Mouse (Mus musculus): ENCODE results near the gene Retn. TPM values are rescaled to one million over a fixed set of nuclear protein-coding genes. Genes with fewer than 3 reads are reported as not detected.

The Retn gene
- not detected in 2 replicates for polyA plus RNA-seq (2012; ENCODE audit: insufficient read depth, insufficient read length, low replicate concordance, missing spikeins)

- no peak within 1 kb of the TSS for H3K27ac ChIP-seq (ENCODE audit: insufficient read depth, low read depth, low read length)
- TF ChIP-seq CTCF (IDR thresholded peaks at IDR 0.05; ENCODE audit: insufficient read depth, low read depth, low read length) (no peak), POLR2A (IDR thresholded peaks at IDR 0.05; ENCODE audit: insufficient read depth, low read depth, low read length) (no peak)
- peaks cover 4% of the 10 kb centered on the region; the same call in 1 of the 2 replicates for H3K4me1 ChIP-seq (ENCODE audit: control insufficient read depth, insufficient read depth, low read length)
- WGBS: 76% methylated on average over 3 of the region's 3 CpGs
- no peak within 1 kb of the TSS for H3K4me3 ChIP-seq (ENCODE audit: insufficient read depth, low read depth, low read length)
Measured at GRCm38 (mm10) chr8:3655526-3655925, at the start of gene Retn. Gene Retn, plus strand, starts transcription at chr8:3655770.

GRCm38 (mm10) chr8:3606593-3606992 lies 49.0 kb upstream of the Retn start:
- H3K27ac ChIP-seq (ENCODE audit: insufficient read depth, low read depth, low read length): no peak overlapping the region
- WGBS: 69% methylated on average over 16 of the region's 16 CpGs
- TF ChIP-seq CTCF (IDR thresholded peaks at IDR 0.05; ENCODE audit: insufficient read depth, low read depth, low read length) (no peak), POLR2A (IDR thresholded peaks at IDR 0.05; ENCODE audit: insufficient read depth, low read depth, low read length) (no peak)

GRCm38 (mm10) chr8:3607822-3608221 lies 47.7 kb upstream of the Retn start:
- no peak for TF ChIP-seq CTCF (IDR thresholded peaks at IDR 0.05; ENCODE audit: insufficient read depth, low read depth, low read length)
- no peak for TF ChIP-seq POLR2A (IDR thresholded peaks at IDR 0.05; ENCODE audit: insufficient read depth, low read depth, low read length)
- 85% methylated on average over 7 of the region's 7 CpGs for WGBS
- Histone ChIP-seq H3K27ac (ENCODE audit: insufficient read depth, low read depth, low read length) (no peak overlapping the region), H3K4me3 (ENCODE audit: insufficient read depth, low read depth, low read length) (no peak overlapping the region), H3K4me1 (ENCODE audit: control insufficient read depth, insufficient read depth, low read length) (no peaks in the 10 kb centered on the region)

More at GRCm38 (mm10) chr8:3606593-3606992, 49.0 kb upstream of the Retn start:
- Histone ChIP-seq H3K4me1 (ENCODE audit: control insufficient read depth, insufficient read depth, low read length) (no peaks in the 10 kb centered on the region), H3K4me3 (ENCODE audit: insufficient read depth, low read depth, low read length) (no peak overlapping the region)

GRCm38 (mm10) chr8:3609046-3609815 lies 46.3 kb upstream of the Retn start:
- WGBS: 74% methylated on average over 12 of the region's 12 CpGs
- no peak overlapping the region for H3K27ac ChIP-seq (ENCODE audit: insufficient read depth, low read depth, low read length)
- TF ChIP-seq POLR2A (IDR thresholded peaks at IDR 0.05; ENCODE audit: insufficient read depth, low read depth, low read length) (no peak), CTCF (IDR thresholded peaks at IDR 0.05; ENCODE audit: insufficient read depth, low read depth, low read length) (no peak)
- H3K4me3 ChIP-seq (ENCODE audit: insufficient read depth, low read depth, low read length): no peak overlapping the region
- H3K4me1 ChIP-seq (ENCODE audit: control insufficient read depth, insufficient read depth, low read length): no peaks in the 10 kb centered on the region

- no peak overlapping the region for H3K27ac ChIP-seq (ENCODE audit: insufficient read depth, low read depth, low read length)
- H3K4me1 ChIP-seq (ENCODE audit: control insufficient read depth, insufficient read depth, low read length): no peaks in the 10 kb centered on the region
- no peak overlapping the region for H3K4me3 ChIP-seq (ENCODE audit: insufficient read depth, low read depth, low read length)
- 80% methylated on average over 6 of the region's 6 CpGs for WGBS
- TF ChIP-seq CTCF (IDR thresholded peaks at IDR 0.05; ENCODE audit: insufficient read depth, low read depth, low read length) (no peak), POLR2A (IDR thresholded peaks at IDR 0.05; ENCODE audit: insufficient read depth, low read depth, low read length) (no peak)
Measured at GRCm38 (mm10) chr8:3609816-3610150, 45.8 kb upstream of the Retn start.

- peaks cover 2% of the 10 kb centered on the region for H3K4me1 ChIP-seq (ENCODE audit: control insufficient read depth, insufficient read depth, low read length)
- TF ChIP-seq POLR2A (IDR thresholded peaks at IDR 0.05; ENCODE audit: insufficient read depth, low read depth, low read length) (peak; percentile 35), CTCF (IDR thresholded peaks at IDR 0.05; ENCODE audit: insufficient read depth, low read depth, low read length) (no peak)
- no peak within 1 kb of the TSS for H3K27ac ChIP-seq (ENCODE audit: insufficient read depth, low read depth, low read length)
- peak within 1 kb of the TSS; percentile 82 for H3K4me3 ChIP-seq (ENCODE audit: insufficient read depth, low read depth, low read length)
- under 1% methylated on average over 37 of the region's 37 CpGs for WGBS
Measured at GRCm38 (mm10) chr8:3621199-3621970, 34.2 kb upstream of the Retn start, which contains the start of the genes Xab2 and Pet100. Gene Xab2, minus strand, starts transcription at chr8:3621316. Gene Pet100, plus strand, starts transcription at chr8:3621548.

- WGBS: 63% methylated on average over 8 of the region's 8 CpGs
- Histone ChIP-seq H3K4me3 (ENCODE audit: insufficient read depth, low read depth, low read length) (no peak overlapping the region), H3K4me1 (ENCODE audit: control insufficient read depth, insufficient read depth, low read length) (peaks cover 2% of the 10 kb centered on the region), H3K27ac (ENCODE audit: insufficient read depth, low read depth, low read length) (no peak overlapping the region)
- TF ChIP-seq POLR2A (IDR thresholded peaks at IDR 0.05; ENCODE audit: insufficient read depth, low read depth, low read length) (no peak), CTCF (IDR thresholded peaks at IDR 0.05; ENCODE audit: insufficient read depth, low read depth, low read length) (no peak)
Measured at GRCm38 (mm10) chr8:3622119-3622518, 33.5 kb upstream of the Retn start.

GRCm38 (mm10) chr8:3625445-3625844 lies 30.1 kb upstream of the Retn start, which contains the start of gene Pcp2:
Gene Pcp2, minus strand, starts transcription at chr8:3625545.
- WGBS: 63% methylated on average over 1 of the region's 1 CpGs
- no peak within 1 kb of the TSS for H3K4me3 ChIP-seq (ENCODE audit: insufficient read depth, low read depth, low read length)
- TF ChIP-seq POLR2A (IDR thresholded peaks at IDR 0.05; ENCODE audit: insufficient read depth, low read depth, low read length): no peak
- no peak for TF ChIP-seq CTCF (IDR thresholded peaks at IDR 0.05; ENCODE audit: insufficient read depth, low read depth, low read length)
- H3K4me1 ChIP-seq (ENCODE audit: control insufficient read depth, insufficient read depth, low read length): peaks cover under 1% of the 10 kb centered on the region
- no peak within 1 kb of the TSS for H3K27ac ChIP-seq (ENCODE audit: insufficient read depth, low read depth, low read length)

- H3K4me1 ChIP-seq (ENCODE audit: control insufficient read depth, insufficient read depth, low read length): peaks cover 10% of the 10 kb centered on the region
- WGBS: 56% methylated on average over 5 of the region's 5 CpGs
- TF ChIP-seq CTCF (IDR thresholded peaks at IDR 0.05; ENCODE audit: insufficient read depth, low read depth, low read length) (no peak), POLR2A (IDR thresholded peaks at IDR 0.05; ENCODE audit: insufficient read depth, low read depth, low read length) (no peak)
- H3K27ac ChIP-seq (ENCODE audit: insufficient read depth, low read depth, low read length): no peak overlapping the region
- H3K4me3 ChIP-seq (ENCODE audit: insufficient read depth, low read depth, low read length): no peak overlapping the region
Measured at GRCm38 (mm10) chr8:3626971-3627370, 28.6 kb upstream of the Retn start.
